9 mouse cellular contexts compared by ENCODE assay signal in genomic region chr10:77146901-77147463, GRCm38 (mm10). TPM values are rescaled to one million over a fixed set of nuclear protein-coding genes. Genes with fewer than 3 reads are reported as not detected.
DNase-seq lines count a peak whose midpoint lies in the region; ATAC-seq and TF ChIP-seq lines count a peak whose summit lies in the region.
"Had no signal": no experiment of that assay in that cellular context is flagged by ENCODE, and none has a peak within 500 bp of the region (broad histone marks: within the 10 kb centered on the region; RNA-seq: fewer than 3 reads in every experiment).

No protein-coding gene starts in this region.

- H3K27me3 ChIP-seq in ES-Bruce4 (ENCODE audit: control insufficient read depth, insufficient read depth, low read length, poor library complexity, severe bottlenecking) = no peaks in the 10 kb centered on the region
- H3K27me3 ChIP-seq in heart, embryonic 11.5 days (ENCODE audit: control insufficient read depth, insufficient read depth, low read length) = no peaks in the 10 kb centered on the region
- 0 out of 2 replicates have a peak, but pooled peaks cover 7% of the 10 kb centered on the region for H3K27me3 ChIP-seq in liver, embryonic 13.5 days
- no peaks in the 10 kb centered on the region for H3K27me3 ChIP-seq in thymus, adult 2 months (ENCODE audit: control insufficient read depth, insufficient read depth, low read length)
- H3K27me3 ChIP-seq: midbrain, embryonic 13.5 days had no signal

- H3K36me3 ChIP-seq in ES-Bruce4 (ENCODE audit: control insufficient read depth, insufficient read depth, low read length, poor library complexity, severe bottlenecking) = no peaks in the 10 kb centered on the region
- H3K36me3 ChIP-seq in heart, embryonic 11.5 days (ENCODE audit: control insufficient read depth, insufficient read depth, low read length) = no peaks in the 10 kb centered on the region
- no peaks in the 10 kb centered on the region for H3K36me3 ChIP-seq in liver, embryonic 13.5 days
- no peaks in the 10 kb centered on the region for H3K36me3 ChIP-seq in thymus, adult 2 months (ENCODE audit: control insufficient read depth, insufficient read depth, low read length)
- H3K36me3 ChIP-seq: midbrain, embryonic 13.5 days had no signal

- ATAC-seq in heart, embryonic 11.5 days (replicated peaks; ENCODE audit: insufficient number of reproducible peaks, low FRiP score, low TSS enrichment) = no peak
- peak; percentile 30; the same call in 1 of the 2 replicates for ATAC-seq in liver, embryonic 13.5 days (ENCODE audit: low read depth)
- ATAC-seq: midbrain, embryonic 13.5 days had no signal

- no peak overlapping the region for H3K9ac ChIP-seq in ES-Bruce4 (ENCODE audit: low read depth, poor library complexity, severe bottlenecking)
- peak overlapping the region; percentile 16; the same call in 1 of the 2 replicates for H3K9ac ChIP-seq in heart, embryonic 11.5 days (ENCODE audit: low read depth, low read length)
- no peak overlapping the region for H3K9ac ChIP-seq in liver, embryonic 13.5 days
- H3K9ac ChIP-seq: midbrain, embryonic 13.5 days had no signal

- TF ChIP-seq EP300 in ES-Bruce4 (IDR thresholded peaks at IDR 0.05; ENCODE audit: insufficient read depth, low read depth, low read length) = no peak

- H3K4me2 ChIP-seq in heart, embryonic 11.5 days = no peak overlapping the region
- no peak overlapping the region for H3K4me2 ChIP-seq in liver, embryonic 13.5 days
- H3K4me2 ChIP-seq: midbrain, embryonic 13.5 days had no signal

- H3K9me3 ChIP-seq in ES-Bruce4 (replicated peaks; ENCODE audit: control insufficient read depth, insufficient read depth, low read length, poor library complexity, severe bottlenecking) = no peaks in the 10 kb centered on the region
- no peaks in the 10 kb centered on the region for H3K9me3 ChIP-seq in heart, embryonic 11.5 days (replicated peaks; ENCODE audit: control insufficient read depth, low read length)
- no peaks in the 10 kb centered on the region for H3K9me3 ChIP-seq in liver, embryonic 13.5 days (replicated peaks)
- H3K9me3 ChIP-seq: midbrain, embryonic 13.5 days had no signal

- H3K4me1 ChIP-seq in ES-Bruce4 (ENCODE audit: control insufficient read depth, insufficient read depth, low read length) = peaks cover 38% of the 10 kb centered on the region
- H3K4me1 ChIP-seq in heart, embryonic 11.5 days (ENCODE audit: control insufficient read depth, insufficient read depth, low read length) = peaks cover 52% of the 10 kb centered on the region
- peaks cover 44% of the 10 kb centered on the region for H3K4me1 ChIP-seq in liver, embryonic 13.5 days (replicated peaks)
- no peaks in the 10 kb centered on the region for H3K4me1 ChIP-seq in thymus, adult 2 months (replicated peaks; ENCODE audit: control insufficient read depth, insufficient read depth, low read length)

- TF ChIP-seq POLR2A in ES-Bruce4 (IDR thresholded peaks at IDR 0.05; ENCODE audit: insufficient read depth, low read length) = no peak
- TF ChIP-seq POLR2A in thymus, adult 2 months (IDR thresholded peaks at IDR 0.05; ENCODE audit: control insufficient read depth, extremely low read depth, insufficient read depth, low read length, poor library complexity) = no peak

- TF ChIP-seq CTCF in ES-Bruce4 (IDR thresholded peaks at IDR 0.05; ENCODE audit: low read depth, low read length) = no peak
- TF ChIP-seq CTCF in thymus, adult 2 months (IDR thresholded peaks at IDR 0.05; ENCODE audit: borderline replicate concordance, control insufficient read depth, extremely low read depth, insufficient read depth, low read length, poor library complexity) = no peak

- WGBS in heart, embryonic 11.5 days (ENCODE audit: insufficient replicate concordance) = 76% methylated on average over 4 of the region's 4 CpGs
- WGBS in liver, embryonic 13.5 days (ENCODE audit: insufficient replicate concordance) = 80% methylated on average over 4 of the region's 4 CpGs
- WGBS in thymus, adult 2 months = 96% methylated on average over 4 of the region's 4 CpGs

- H3K4me3 ChIP-seq in ES-Bruce4 (ENCODE audit: low read depth, low read length) = no peak overlapping the region
- no peak overlapping the region for H3K4me3 ChIP-seq in heart, embryonic 11.5 days (ENCODE audit: low read depth, low read length)
- no peak overlapping the region for H3K4me3 ChIP-seq in liver, embryonic 13.5 days (replicated peaks)
- H3K4me3 ChIP-seq in thymus, adult 2 months (ENCODE audit: control insufficient read depth, insufficient read depth, low read length) = no peak overlapping the region
- H3K4me3 ChIP-seq: midbrain, embryonic 13.5 days had no signal

- peak overlapping the region; percentile 7 for H3K27ac ChIP-seq in ES-Bruce4 (ENCODE audit: insufficient read depth, low read length)
- no peak overlapping the region for H3K27ac ChIP-seq in heart, embryonic 11.5 days (ENCODE audit: low read depth, low read length)
- H3K27ac ChIP-seq in liver, embryonic 13.5 days = no peak overlapping the region
- H3K27ac ChIP-seq in thymus, adult 2 months (ENCODE audit: control insufficient read depth, insufficient read depth, low read length) = no peak overlapping the region
- H3K27ac ChIP-seq: midbrain, embryonic 13.5 days had no signal

- DNase-seq in gastrocnemius, postnatal 10 days = peak; percentile 67
- no peak for DNase-seq in gastrocnemius, adult 8-10 months (ENCODE audit: low spot score in 2 of 2)
- no peak for DNase-seq in liver, embryonic 13.5 days
- no peak for DNase-seq in right cerebral cortex, postnatal 25 days
- no peak for DNase-seq in thymus, adult 2 months
- no peak for DNase-seq in frontal cortex, adult 2 months (ENCODE audit: extremely low spot score in 1 of 2, low spot score in 1 of 2)

RNA-seq across cellular contexts. Expression of gene Col18a1, which starts 19.4 kb away (rescaled TPM):
- total RNA-seq in gastrocnemius, postnatal 10 days (2021) = 10 to 100 TPM; 34.6 to 45.0 TPM
- total RNA-seq in gastrocnemius, adult 8-10 months (2022) = 1 to 10 TPM; 2.2 to 5.9 (median 3.7) TPM
- polyA plus RNA-seq in ES-Bruce4 (2011; ENCODE audit: insufficient read depth, insufficient read length, low read depth, missing spikeins) = 273 and 285 TPM in 2 replicates
- polyA plus RNA-seq in heart, embryonic 11.5 days (2014; fragmentation: Nextera tagmentation; extraction: Ambion mirVana) = 113 and 164 TPM in 2 replicates
- 29.7 and 36.3 TPM in 2 replicates for polyA plus RNA-seq in liver, embryonic 13.5 days (2015; fragmentation: Nextera tagmentation; extraction: Ambion mirVana)
- 19.8 and 20.7 TPM in 2 replicates for polyA plus RNA-seq in thymus, adult 2 months (2012; rRNA removed)
- polyA plus RNA-seq in frontal cortex, adult 2 months (2012; rRNA removed) = 3.4 and 3.8 TPM in 2 replicates
